Mouse (Mus musculus) stomach, postnatal 0 days (tissue): ENCODE data around the gene 1700023F06Rik. TPM values are rescaled to one million over a fixed set of nuclear protein-coding genes. Genes with fewer than 3 reads are reported as not detected.

Source experiments
- ATAC-seq: fragments of 200-750 bp; cut with Nextera tagmentation; 2 replicates; pipeline ENCODE4 v1.8.0; 2017; ENCODE audit not compliant: low FRiP score, low TSS enrichment
- DNase-seq: peaks from one replicate; pipeline ENCODE4 v3.0.0-alpha.2; 2016; ENCODE audit warnings: low spot score
- H3K27ac ChIP-seq: fragments of 300-500 bp; sonication (generic); replicated peaks from 2 replicates; pipeline ENCODE4 v1.5.1; 2014; ENCODE audit warnings: mild to moderate bottlenecking, control low read depth
- H3K27me3 ChIP-seq: fragments of 300-500 bp; sonication (generic); 2 replicates; pipeline ENCODE4 v1.6.1; 2014; ENCODE audit warnings: low read length; ENCODE audit not compliant: control insufficient read depth, insufficient read depth
- H3K36me3 ChIP-seq: fragments of 300-500 bp; sonication (generic); 2 replicates; pipeline ENCODE4 v1.6.1; 2014; ENCODE audit warnings: low read length, mixed read lengths; ENCODE audit not compliant: control insufficient read depth, insufficient read depth
- H3K4me1 ChIP-seq: fragments of 300-500 bp; sonication (generic); replicated peaks from 2 replicates; pipeline ENCODE4 v1.6.1; 2014; ENCODE audit warnings: antibody characterized with exemption; ENCODE audit not compliant: control insufficient read depth, insufficient read depth
- H3K4me2 ChIP-seq: fragments of 300-500 bp; sonication (generic); replicated peaks from 2 replicates; pipeline ENCODE4 v1.6.1; 2014; ENCODE audit warnings: low read depth, mild to moderate bottlenecking, control low read depth, moderate library complexity
- H3K4me3 ChIP-seq: fragments of 300-500 bp; sonication (generic); 2 replicates; pipeline ENCODE4 v1.5.1; 2014; ENCODE audit warnings: low read depth, low read length, control low read depth
- H3K9ac ChIP-seq: fragments of 300-500 bp; sonication (generic); 2 replicates; pipeline ENCODE4 v1.6.1; 2014; ENCODE audit warnings: mild to moderate bottlenecking, low read length, control low read depth, mixed read lengths
- H3K9me3 ChIP-seq: fragments of 300-500 bp; sonication (generic); 2 replicates; pipeline ENCODE4 v1.6.1; 2016; ENCODE audit warnings: low read length; ENCODE audit not compliant: control insufficient read depth
- CTCF ChIP-seq: IDR thresholded peaks from 2 replicates; pipeline ENCODE4 v1.5.1; 2016; ENCODE audit warnings: antibody characterized with exemption, low read depth, mild to moderate bottlenecking, moderate library complexity
- EP300 ChIP-seq: optimal IDR thresholded peaks from 2 replicates; pipeline ENCODE3; 2016; ENCODE audit warnings: antibody characterized with exemption
- WGBS: fragments of 180-500 bp; shearing (Covaris S2); extraction: QIAGEN DNeasy Blood & Tissue Kit; methylation state at CpG from one replicate; pipeline ENCODE4 v1.1.7; 2014; 5-methylcytosine and 5-hydroxymethylcytosine counted together
- polyA plus RNA-seq: library from polyadenylated mRNA; unstranded; fragments of >200 nt; fragmentation: Nextera tagmentation; extraction: Ambion mirVana; gene quantifications from 2 replicates; pipeline ENCODE4 v1.2.1, GENCODE M21; 2015

Gene 1700023F06Rik
- polyA plus RNA-seq, 1 experiment from 2014 or later = 1.0 TPM

- Histone ChIP-seq H3K27ac (no peak overlapping the region), H3K27me3 (peaks cover 10% of the 10 kb centered on the region; the same call in 1 of the 2 replicates), H3K9me3 (no peaks in the 10 kb centered on the region), H3K36me3 (no peaks in the 10 kb centered on the region), H3K9ac (no peak overlapping the region), H3K4me1 (no peaks in the 10 kb centered on the region), H3K4me3 (no peak overlapping the region), H3K4me2 (no peak overlapping the region)
- DNase-seq (no peak), ATAC-seq (no peak)
- WGBS = 92% methylated on average over 11 of the region's 11 CpGs
- TF ChIP-seq CTCF (no peak), EP300 (no peak)
Measured at GRCm38 (mm10) chr11:103173771-103174344, 34.5 kb downstream of the 1700023F06Rik start.

GRCm38 (mm10) chr11:103173041-103173770 is 35.2 kb downstream of the 1700023F06Rik start:
- H3K4me1 ChIP-seq = no peaks in the 10 kb centered on the region
- DNase-seq (no peak), ATAC-seq (no peak)
- no peak overlapping the region for H3K4me3 ChIP-seq
- H3K27ac ChIP-seq = no peak overlapping the region
- WGBS = 86% methylated on average over 7 of the region's 7 CpGs
- no peak overlapping the region for H3K9ac ChIP-seq
- no peak for TF ChIP-seq EP300
- no peak for TF ChIP-seq CTCF
- H3K27me3 ChIP-seq = peaks cover 10% of the 10 kb centered on the region; the same call in 1 of the 2 replicates
- H3K9me3 ChIP-seq = no peaks in the 10 kb centered on the region
- H3K36me3 ChIP-seq = no peaks in the 10 kb centered on the region
- H3K4me2 ChIP-seq = no peak overlapping the region

DNA sequence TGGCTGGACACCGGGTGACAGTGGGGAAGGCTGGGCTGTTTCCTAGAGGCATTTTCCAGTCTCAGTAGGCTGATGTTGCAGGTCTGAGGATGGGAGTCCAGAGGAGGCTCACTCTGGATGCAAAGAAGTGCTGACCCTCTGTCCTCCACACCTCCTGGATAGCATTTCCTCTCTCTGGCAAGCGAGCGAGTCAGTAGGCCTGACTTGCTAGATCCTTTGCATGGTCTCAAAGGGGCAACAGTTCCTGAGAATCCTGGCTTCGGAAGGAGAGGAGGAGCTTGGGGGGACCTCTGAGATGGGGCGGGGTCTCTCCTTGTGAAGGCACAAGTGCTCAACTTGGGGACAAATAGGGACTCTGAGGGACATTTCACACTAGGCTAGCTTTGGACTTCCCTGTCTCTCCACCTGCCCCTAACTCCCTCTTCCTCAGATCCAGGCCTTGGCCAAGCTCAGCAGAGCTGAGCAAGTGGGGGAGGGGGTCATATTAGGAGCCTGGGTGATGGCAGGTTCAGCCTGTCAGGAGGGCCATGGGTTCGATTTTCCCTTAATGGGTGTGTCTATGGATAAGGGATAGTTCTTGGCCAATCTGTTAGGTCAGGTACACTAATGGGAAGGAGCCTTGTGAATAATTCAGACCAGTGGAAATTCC is 35.8 kb downstream of the 1700023F06Rik start:
- Histone ChIP-seq H3K9me3 (no peaks in the 10 kb centered on the region), H3K4me2 (no peak overlapping the region), H3K27me3 (peaks cover 10% of the 10 kb centered on the region; the same call in 1 of the 2 replicates), H3K9ac (no peak overlapping the region), H3K27ac (no peak overlapping the region), H3K36me3 (no peaks in the 10 kb centered on the region), H3K4me3 (no peak overlapping the region), H3K4me1 (no peaks in the 10 kb centered on the region)
- ATAC-seq = no peak
- no peak for TF ChIP-seq EP300
- TF ChIP-seq CTCF = no peak
- 75% methylated on average over 6 of the region's 6 CpGs for WGBS
- no peak for DNase-seq

- Histone ChIP-seq H3K9me3 (no peaks in the 10 kb centered on the region), H3K9ac (no peak overlapping the region), H3K4me2 (no peak overlapping the region; the same call in 1 of the 2 replicates), H3K27me3 (peaks cover 10% of the 10 kb centered on the region; the same call in 1 of the 2 replicates), H3K4me1 (no peaks in the 10 kb centered on the region), H3K4me3 (no peak overlapping the region), H3K27ac (no peak overlapping the region), H3K36me3 (no peaks in the 10 kb centered on the region)
- ATAC-seq (no peak), DNase-seq (no peak)
- TF ChIP-seq EP300 (no peak), CTCF (no peak)
- WGBS = 63% methylated on average over 9 of the region's 9 CpGs
Measured at GRCm38 (mm10) chr11:103171703-103172391, 36.5 kb downstream of the 1700023F06Rik start.

DNA sequence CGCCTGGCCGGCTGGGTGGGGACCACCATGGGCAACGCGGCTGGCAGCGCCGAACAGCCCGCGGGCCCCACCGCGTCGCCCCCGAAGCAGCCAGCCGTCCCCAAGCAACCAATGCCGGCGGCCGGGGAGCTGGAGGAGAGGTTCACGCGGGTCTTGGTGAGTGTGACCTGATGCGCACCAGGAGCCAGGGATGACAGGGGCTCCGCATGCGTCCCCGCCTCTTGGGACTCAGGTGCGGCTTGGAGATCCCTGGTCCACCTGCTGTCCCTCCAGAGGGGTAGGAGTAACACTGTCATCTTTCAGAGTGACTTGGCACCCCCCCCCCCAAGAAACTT is 37.1 kb downstream of the 1700023F06Rik start:
- TF ChIP-seq EP300 = no peak
- TF ChIP-seq CTCF = no peak
- Histone ChIP-seq H3K27me3 (peaks cover 10% of the 10 kb centered on the region; the same call in 1 of the 2 replicates), H3K36me3 (no peaks in the 10 kb centered on the region), H3K4me3 (peak overlapping the region; percentile 56), H3K4me1 (no peaks in the 10 kb centered on the region), H3K27ac (no peak overlapping the region), H3K9ac (peak overlapping the region; percentile 58), H3K4me2 (peak overlapping the region; percentile 92), H3K9me3 (no peaks in the 10 kb centered on the region)
- ATAC-seq = no peak
- 6% methylated on average over 22 of the region's 23 CpGs for WGBS
- DNase-seq = no peak
